In genomic region chr9:78107912-78108795, GRCm38 (mm10) we compare ENCODE assay signal across 8 mouse cellular contexts. TPM values are rescaled to one million over a fixed set of nuclear protein-coding genes. Genes with fewer than 3 reads are reported as not detected.
A peak's percentile ranks its signal among the peaks of the same experiment; 100 is the strongest.
DNase-seq lines count a peak whose midpoint lies in the region; ATAC-seq and TF ChIP-seq lines count a peak whose summit lies in the region.

No protein-coding gene starts in this region.

- ATAC-seq in hindbrain, embryonic 14.5 days (ENCODE audit: low FRiP score) = peak; percentile 80

- peak overlapping the region; percentile 89 for H3K27ac ChIP-seq in hindbrain, embryonic 14.5 days
- H3K27ac ChIP-seq in left cerebral cortex, adult 2 months = peak overlapping the region; percentile 94
- H3K27ac ChIP-seq in macrophage = peak overlapping the region; percentile 84

- H3K4me2 ChIP-seq in hindbrain, embryonic 14.5 days (replicated peaks) = peak overlapping the region; percentile 72

- peaks cover 6% of the 10 kb centered on the region for H3K4me1 ChIP-seq in hindbrain, embryonic 14.5 days (replicated peaks; ENCODE audit: control insufficient read depth, insufficient read depth, low read length)

- intact Hi-C loops in left cerebral cortex, adult 2 months (cut with DNase I) = loop anchor here (2.0 to 5.0 kb wide), 2 partner anchors 87 to 191 kb away; partner anchors contain the start of gene Elovl5

- TF ChIP-seq CTCF in left cerebral cortex, adult 2 months (IDR thresholded peaks at IDR 0.05) = no peak

- peaks cover 48% of the 10 kb centered on the region for H3K79me2 ChIP-seq in macrophage (ENCODE audit: inconsistent target)

- peaks cover 4% of the 10 kb centered on the region; the same call in 1 of the 2 replicates for H3K36me3 ChIP-seq in hindbrain, embryonic 14.5 days (replicated peaks; ENCODE audit: control insufficient read depth, insufficient read depth)
- H3K36me3 ChIP-seq in macrophage (ENCODE audit: inconsistent target) = no peaks in the 10 kb centered on the region

- peak; percentile 82 for DNase-seq in T-cell, adult 2 months (ENCODE audit: low spot score)
- DNase-seq in cerebellum, postnatal 14 days = peak; percentile 87 to 92
- DNase-seq in frontal cortex, postnatal 14 days (ENCODE audit: low spot score in 2 of 2) = peak; percentile 66 to 70
- DNase-seq in hindbrain, embryonic 14.5 days (ENCODE audit: low spot score) = peak; percentile 86
- peak; percentile 85 to 86 for DNase-seq in left cerebral cortex, adult 2 months (ENCODE audit: extremely low spot score in 1 of 2, low spot score in 2 of 2)
- DNase-seq in retina, postnatal 7 days (ENCODE audit: low read depth, low spot score) = peak; percentile 74
- peak; percentile 67 to 77 for DNase-seq in urinary bladder, adult 18-20 months (ENCODE audit: low spot score in 2 of 2)

- under 1% methylated on average over 79 of the region's 88 CpGs for WGBS in hindbrain, embryonic 14.5 days
- WGBS in macrophage (ENCODE audit: missing documents) = under 1% methylated on average over 87 of the region's 88 CpGs

- H3K4me3 ChIP-seq in hindbrain, embryonic 14.5 days (replicated peaks; ENCODE audit: low read length) = peak overlapping the region; percentile 71
- H3K4me3 ChIP-seq in left cerebral cortex, adult 2 months = peak overlapping the region; percentile 99
- H3K4me3 ChIP-seq in macrophage (ENCODE audit: inconsistent target) = peak overlapping the region; percentile 81

- H3K9me3 ChIP-seq in hindbrain, embryonic 14.5 days (ENCODE audit: control insufficient read depth, low read length) = no peaks in the 10 kb centered on the region

- peak overlapping the region; percentile 82 for H3K9ac ChIP-seq in hindbrain, embryonic 14.5 days

- no peaks in the 10 kb centered on the region for H3K27me3 ChIP-seq in hindbrain, embryonic 14.5 days (ENCODE audit: control insufficient read depth, insufficient read depth, low read length)

RNA-seq across cellular contexts. Expression of gene Fbxo9, which starts 0.7 kb away (rescaled TPM):
- 82.1 and 96.8 TPM in 2 replicates for polyA plus RNA-seq in hindbrain, embryonic 14.5 days (2014; fragmentation: Nextera tagmentation; extraction: Ambion mirVana)
- 100 to 1,000 TPM; 106 to 115 TPM for total RNA-seq in left cerebral cortex, adult 2 months (2021)
- total RNA-seq in macrophage (2018; cell fraction: chromatin; rRNA removed) = 10 to 100 TPM in 23 of 26 experiments, 1 to 10 TPM in 3; 7.9 to 80.0 (median 31.1) TPM
- total RNA-seq in macrophage (2018; cell fraction: cytosol; rRNA removed) = 10 to 100 TPM in 24 of 26 experiments, 1 to 10 TPM in 2; 8.2 to 20.3 (median 15.4) TPM
- 10 to 100 TPM in 20 of 26 experiments, 1 to 10 TPM in 6; 7.3 to 46.1 (median 15.9) TPM for total RNA-seq in macrophage (2018; cell fraction: nucleus; rRNA removed)
- 20.7 to 20.8 TPM (median 20.8 TPM) in 3 replicates for polyA plus RNA-seq in macrophage (2018)

RNA-seq across cellular contexts. Expression of gene Ick, which starts 0.8 kb away (rescaled TPM):
- 34.6 and 38.9 TPM in 2 replicates for polyA plus RNA-seq in hindbrain, embryonic 14.5 days (2014; fragmentation: Nextera tagmentation; extraction: Ambion mirVana)
- total RNA-seq in left cerebral cortex, adult 2 months (2021) = 10 to 100 TPM; 17.4 to 19.2 TPM
- total RNA-seq in macrophage (2018; cell fraction: chromatin; rRNA removed) = 10 to 100 TPM in 22 of 26 experiments, 1 to 10 TPM in 4; 4.0 to 24.7 (median 16.6) TPM
- 1 to 10 TPM; 3.4 to 8.2 (median 6.1) TPM for total RNA-seq in macrophage (2018; cell fraction: cytosol; rRNA removed)
- 10 to 100 TPM in 12 of 26 experiments, 1 to 10 TPM in 14; 4.6 to 20.3 (median 9.3) TPM for total RNA-seq in macrophage (2018; cell fraction: nucleus; rRNA removed)
- 4.0 to 7.3 TPM (median 5.4 TPM) in 3 replicates for polyA plus RNA-seq in macrophage (2018)

RNA-seq across cellular contexts. Expression of gene Gcm1, which starts 56.4 kb away (rescaled TPM):
- polyA plus RNA-seq in hindbrain, embryonic 14.5 days (2014; fragmentation: Nextera tagmentation; extraction: Ambion mirVana) = not detected in 2 replicates
- not detected for total RNA-seq in left cerebral cortex, adult 2 months (2021)
- not detected for total RNA-seq in macrophage (2018; cell fraction: chromatin; rRNA removed)
- total RNA-seq in macrophage (2018; cell fraction: cytosol; rRNA removed) = under 1 TPM in 5 of 26 experiments, not detected in 21; 0.05 to 0.08 (median 0.06) TPM
- total RNA-seq in macrophage (2018; cell fraction: nucleus; rRNA removed) = under 1 TPM in 1 of 26 experiments, not detected in 25; 0.41 TPM
- polyA plus RNA-seq in macrophage (2018) = not detected in 3 replicates

Comparison
In these comparisons a context has a peak if more than half of its experiments do, and no peak if none do; other contexts are left out.
1. Peak in every context shown above with its lines: DNase-seq, ATAC-seq, H3K4me3 ChIP-seq and H3K27ac ChIP-seq.